Mouse (Mus musculus) cerebellum, adult 9-10 months (tissue): ENCODE results near the gene Tet2.

Experiments used
- DNase-seq: peaks from one replicate; pipeline ENCODE4 v3.0.0; 2022

Gene Tet2

GRCm38 (mm10) chr3:133435141-133435773 is 109.7 kb downstream of the Tet2 start:
- no peak for DNase-seq

- no peak for DNase-seq
Measured at GRCm38 (mm10) chr3:133429394-133430173, 115.4 kb downstream of the Tet2 start.

GRCm38 (mm10) chr3:133428003-133428402 is 116.9 kb downstream of the Tet2 start:
- DNase-seq: no peak

GRCm38 (mm10) chr3:133423073-133423472 is 121.9 kb downstream of the Tet2 start:
- no peak for DNase-seq

GRCm38 (mm10) chr3:133414747-133415146 is 130.2 kb downstream of the Tet2 start:
- no peak for DNase-seq
